Mouse (Mus musculus) heart, postnatal 10 days (tissue): Measurements from ENCODE around the gene 4930505A04Rik. TPM values are rescaled to one million over a fixed set of nuclear protein-coding genes. Genes with fewer than 3 reads are reported as not detected.
"Not testable (repeated sequence)": the region's sequence is repeated elsewhere in the genome, so short reads cannot be mapped to it uniquely, and the experiment has no call there.

Source experiments
- DNase-seq, 2 experiments: peaks; one replicate each; pipeline ENCODE4 v3.0.0; 2021
- intact Hi-C: fragments of 180-260 bp; cut with DNase I; formaldehyde crosslinking; loops from one replicate; pipeline ENCODE4 v1.15.1; 2025
- total RNA-seq, 2 experiments: library from RNA; stranded (reverse); gene quantifications; 2 replicates each; pipeline ENCODE4 v1.2.3; 2021

4930505A04Rik gene
- total RNA-seq, result not detected

DNA sequence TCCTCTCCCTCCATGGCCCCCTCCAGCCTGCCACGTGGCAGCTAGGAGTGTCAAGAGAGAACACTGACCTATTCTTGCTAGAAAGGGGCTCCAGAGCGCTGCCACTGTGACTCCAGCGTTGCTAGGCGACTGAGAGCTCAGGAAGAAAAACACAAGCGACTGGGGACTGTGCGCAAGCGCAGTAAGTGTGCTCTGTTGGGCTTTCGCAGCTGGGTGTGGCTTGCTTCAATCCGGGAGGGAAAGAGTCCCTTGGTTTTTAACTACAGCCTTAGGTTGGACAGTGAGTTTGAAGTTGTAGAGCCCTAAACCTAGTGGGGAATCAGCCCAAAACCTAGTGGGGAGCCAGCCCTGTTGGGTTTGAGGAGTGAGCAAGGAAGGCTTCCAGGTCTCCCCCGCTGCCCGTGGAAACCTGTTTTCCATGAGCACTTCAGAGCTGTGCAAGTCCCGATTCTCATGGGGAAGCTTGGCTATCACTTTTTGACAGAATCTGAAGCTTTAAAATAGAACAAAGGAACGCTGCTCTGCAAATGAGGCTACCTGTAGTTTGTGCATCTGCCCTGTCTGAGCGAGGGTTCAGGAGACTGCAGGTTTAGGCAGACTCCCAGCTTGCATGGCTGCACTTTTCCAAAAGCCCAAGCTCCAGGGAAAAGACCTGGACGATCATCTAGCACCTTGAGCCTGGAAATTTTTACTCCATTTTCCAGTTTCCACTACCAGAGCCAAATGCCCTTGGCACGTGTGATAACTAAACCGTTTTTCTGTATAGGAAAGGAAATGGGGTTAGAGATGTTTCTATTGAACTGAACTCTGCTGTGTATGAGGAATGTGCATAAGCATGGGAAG, at the start of gene 4930505A04Rik:
TSS of gene 4930505A04Rik (minus strand) at position 77 of the 843 bp plus-strand sequence.
- intact Hi-C loops, result no loop called here
- peak; percentile 93 for DNase-seq

GRCm38 (mm10) chr11:30517133-30517532, 45.5 kb upstream of the 4930505A04Rik start:
- intact Hi-C loops, result no loop called here
- peak; percentile 18 to 26 for DNase-seq

DNA sequence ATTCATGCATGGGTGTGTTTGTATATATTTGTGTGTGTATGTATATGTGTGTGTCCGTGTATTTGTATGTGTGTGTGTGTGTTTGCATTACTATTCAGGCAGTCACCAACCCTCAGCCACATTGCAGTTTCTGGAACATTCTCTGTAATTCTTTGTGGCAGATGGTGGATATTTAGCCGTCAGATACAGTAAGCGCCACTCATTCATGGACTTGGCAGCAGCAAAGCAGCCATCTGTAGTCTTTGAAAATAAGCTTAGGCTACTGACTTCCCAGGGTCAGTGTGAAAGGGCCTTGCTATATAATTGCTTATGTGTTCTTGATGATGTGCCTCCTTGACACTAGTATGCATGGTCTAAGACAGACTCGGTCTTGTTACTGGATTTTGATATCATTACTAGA, 36.6 kb upstream of the 4930505A04Rik start:
- DNase-seq, result no peak
- intact Hi-C loops, result no loop called here

DNA sequence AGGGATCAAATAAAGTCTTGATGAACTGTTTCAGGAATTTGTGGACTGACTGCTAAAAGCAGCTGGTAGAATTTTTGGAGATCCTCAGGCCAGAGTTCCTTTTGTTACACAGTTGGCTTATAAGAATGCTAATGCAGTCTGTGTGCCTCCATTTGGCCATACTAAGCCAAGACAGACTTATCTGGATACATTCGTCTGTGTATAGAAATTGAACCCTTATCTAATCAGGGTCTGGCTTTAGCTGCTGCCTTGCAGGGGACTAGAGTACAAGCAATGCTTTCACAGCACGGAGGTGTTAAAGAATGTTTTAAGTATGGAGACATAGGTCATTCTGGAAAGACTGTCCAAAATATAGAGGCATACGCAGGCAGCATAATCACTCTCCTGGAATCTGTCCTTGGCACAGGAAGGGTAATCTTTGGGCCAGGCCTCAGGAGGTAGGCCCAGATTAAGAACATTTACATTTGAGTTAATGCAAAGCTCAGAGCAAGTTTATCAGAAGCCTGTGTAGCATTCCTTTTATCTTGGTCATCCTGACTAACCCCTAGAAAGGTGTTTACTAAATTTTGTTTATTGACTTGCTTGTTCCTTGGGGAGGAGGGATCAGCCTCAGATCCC, 27.2 kb upstream of the 4930505A04Rik start:
- intact Hi-C loops, result no loop called here

GRCm38 (mm10) chr11:30497151-30497550, 25.5 kb upstream of the 4930505A04Rik start:
- intact Hi-C loops, result no loop called here

More for the DNA sequence above, 27.2 kb upstream of the 4930505A04Rik start:
- no peak for DNase-seq

DNA sequence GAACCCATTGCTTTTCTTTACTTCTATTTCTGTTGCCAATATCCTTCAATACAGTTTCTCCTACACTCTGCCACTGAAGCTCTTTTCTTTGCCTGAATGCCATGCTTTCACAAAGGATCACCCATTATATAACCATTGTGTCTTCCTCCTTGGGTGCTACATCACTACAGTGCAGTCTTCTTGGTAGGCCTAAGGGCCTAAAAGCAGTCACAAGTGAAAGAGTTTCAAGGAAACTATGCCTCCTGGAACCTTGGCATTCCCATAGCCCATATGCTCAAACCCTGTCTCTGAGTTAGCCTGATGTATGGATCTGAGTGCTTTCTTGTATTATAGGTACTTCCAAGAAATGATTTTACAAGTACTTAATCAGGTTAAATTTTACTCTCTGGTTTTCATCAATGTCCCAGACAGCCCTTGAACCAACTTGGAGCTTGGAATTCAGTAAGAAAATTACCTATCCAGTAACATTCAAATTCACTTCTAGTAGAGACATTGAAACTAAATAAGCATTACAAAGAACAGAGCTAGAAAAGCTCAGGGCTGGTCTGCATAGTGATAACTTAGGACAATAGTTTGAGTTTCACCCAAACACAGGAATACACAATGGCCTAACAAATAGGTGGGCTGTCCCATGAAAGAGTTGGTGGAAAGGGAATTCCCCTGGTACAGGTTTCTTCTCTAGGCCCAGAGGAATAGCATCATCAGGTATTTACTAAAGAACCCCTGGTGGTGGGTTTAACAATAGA, 20.1 kb upstream of the 4930505A04Rik start:
- intact Hi-C loops, result no loop called here
- DNase-seq, result no peak

More at GRCm38 (mm10) chr11:30497151-30497550, 25.5 kb upstream of the 4930505A04Rik start:
- DNase-seq, result no peak

- DNase-seq, result no peak
- intact Hi-C loops, result no loop called here
These were observed 16.6 kb upstream of the 4930505A04Rik start for GRCm38 (mm10) chr11:30488183-30488582.

DNA sequence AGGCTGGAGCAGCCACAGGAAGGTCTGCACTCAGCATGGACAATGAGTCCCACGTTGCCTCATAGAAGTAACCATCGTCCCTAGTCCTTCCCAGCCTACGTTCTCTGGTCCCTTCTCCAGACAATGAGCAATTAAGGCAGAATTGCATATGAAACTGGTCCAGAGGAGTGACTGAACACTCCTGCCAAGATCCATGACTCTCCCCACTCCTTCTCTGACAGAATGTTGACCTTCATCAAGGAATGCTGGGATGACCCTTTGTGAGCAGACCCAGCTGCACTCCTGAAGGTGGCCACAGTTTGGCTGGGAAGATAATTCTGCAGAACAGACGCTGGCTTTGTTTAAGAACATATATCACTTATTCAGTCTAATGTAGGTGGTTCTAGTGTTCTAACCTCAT, 11.7 kb upstream of the 4930505A04Rik start:
- DNase-seq, result peak; percentile 19 to 21
- intact Hi-C loops, result no loop called here

- no peak for DNase-seq
- intact Hi-C loops, result no loop called here
These were observed 440 bp downstream of the 4930505A04Rik start for GRCm38 (mm10) chr11:30471187-30471586.

GRCm38 (mm10) chr11:30454331-30454730, 17.3 kb downstream of the 4930505A04Rik start:
- no peak for DNase-seq
- intact Hi-C loops, result no loop called here

- intact Hi-C loops, result no loop called here
These were observed 23.5 kb downstream of the 4930505A04Rik start for GRCm38 (mm10) chr11:30448126-30448525.

DNA sequence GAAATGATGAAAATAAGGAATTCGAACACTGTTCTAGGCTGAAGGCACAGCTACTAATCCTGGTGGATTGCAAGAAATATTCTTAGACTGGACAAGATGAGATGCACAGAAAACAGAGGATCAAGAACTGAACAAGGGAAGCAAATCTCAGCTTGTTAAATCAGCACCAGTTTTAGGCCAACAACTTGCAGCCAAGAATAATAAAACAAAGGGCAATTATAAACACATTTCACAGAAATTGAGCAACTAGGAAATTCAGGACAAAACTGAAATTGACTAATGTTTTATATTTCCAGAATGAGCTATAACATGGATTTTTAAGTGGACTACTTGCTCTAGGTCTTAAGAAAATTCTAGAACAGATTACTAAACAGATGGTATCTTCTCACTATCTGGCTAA, 24.1 kb downstream of the 4930505A04Rik start:
- intact Hi-C loops, result no loop called here
- no peak for DNase-seq

More at GRCm38 (mm10) chr11:30448126-30448525, 23.5 kb downstream of the 4930505A04Rik start:
- DNase-seq, result no peak

GRCm38 (mm10) chr11:30444192-30444905, 27.3 kb downstream of the 4930505A04Rik start:
- not testable (repeated sequence) for DNase-seq

DNA sequence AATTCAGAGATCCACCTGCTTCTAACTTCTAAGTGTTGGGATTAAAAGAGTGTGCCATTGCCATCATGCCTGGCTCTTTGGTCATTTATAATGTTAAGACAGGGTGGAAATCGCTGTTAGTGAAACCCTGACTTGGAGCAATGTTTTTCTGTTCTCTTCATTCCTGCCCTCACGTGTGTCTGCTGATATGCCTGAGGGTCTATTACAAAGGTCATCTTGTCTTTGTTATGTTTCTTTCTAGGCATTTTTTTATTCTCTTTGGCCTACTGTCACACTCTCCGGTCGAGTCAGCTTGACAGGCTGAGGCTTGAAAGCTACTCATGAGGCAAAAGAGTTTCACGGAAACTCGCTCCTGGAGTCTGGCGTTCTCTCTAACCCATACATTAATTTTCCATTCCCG, 27.9 kb downstream of the 4930505A04Rik start:
- DNase-seq, result no peak
- intact Hi-C loops, result loop anchor here (1.0 kb wide), 1 partner anchor 39 kb away; no protein-coding TSS in a partner anchor

More at GRCm38 (mm10) chr11:30444192-30444905, 27.3 kb downstream of the 4930505A04Rik start:
- intact Hi-C loops, result not testable (repeated sequence)

DNA sequence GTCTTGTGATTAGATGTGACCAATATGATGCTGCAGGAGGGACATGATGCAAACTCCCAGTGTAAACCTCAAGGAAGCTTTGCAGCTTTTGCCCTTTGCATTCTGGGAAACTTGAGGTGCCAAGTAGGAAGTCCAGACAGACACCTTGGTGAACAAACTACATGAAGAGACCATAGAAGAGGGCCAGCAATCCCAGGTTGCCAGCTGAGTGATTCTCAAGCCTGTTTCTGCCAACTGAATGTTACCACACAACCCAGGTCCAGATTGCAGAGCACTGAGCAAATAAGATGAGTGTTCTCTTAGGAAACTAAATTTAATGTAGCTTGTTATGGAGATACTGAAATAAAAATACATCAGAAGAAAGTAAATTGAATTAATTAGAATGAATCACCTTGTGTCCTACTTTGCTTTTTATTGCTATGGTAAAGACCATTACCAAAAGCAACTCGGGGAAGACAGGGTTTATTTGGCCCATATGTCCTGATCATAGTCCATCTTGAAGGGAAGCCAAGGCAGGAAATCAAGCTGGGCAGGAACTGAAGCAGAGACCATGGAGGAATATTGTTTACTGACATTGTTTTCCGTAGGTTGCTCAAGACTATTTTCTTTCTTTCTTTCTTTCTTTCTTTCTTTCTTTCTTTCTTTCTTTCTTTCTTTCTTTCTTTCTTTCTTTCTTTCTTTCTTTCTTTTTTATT, 38.2 kb downstream of the 4930505A04Rik start:
- DNase-seq, result no peak
- intact Hi-C loops, result no loop called here

DNA sequence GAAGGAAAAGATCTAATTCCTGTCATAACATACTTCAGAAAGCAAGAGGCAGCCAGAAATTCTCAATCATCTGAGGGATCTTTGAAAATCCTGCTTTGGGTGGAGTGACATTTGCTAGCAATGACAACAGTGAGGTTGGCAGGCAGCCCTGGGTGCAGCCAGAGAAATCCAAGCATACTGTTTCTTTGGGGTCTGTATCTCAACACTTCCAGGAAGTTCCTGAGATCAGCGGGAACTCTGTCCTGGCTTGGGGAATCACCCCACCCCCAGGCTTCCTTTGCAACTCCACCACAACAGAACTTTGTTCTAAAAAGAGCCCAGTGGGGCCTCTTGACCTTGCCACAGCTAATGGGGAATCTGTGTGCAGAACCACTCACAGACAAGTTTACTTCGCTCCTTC, 66.0 kb downstream of the 4930505A04Rik start:
- intact Hi-C loops, result loop anchor here (2.0 kb wide), 1 partner anchor 37 kb away; no protein-coding TSS in a partner anchor

DNA sequence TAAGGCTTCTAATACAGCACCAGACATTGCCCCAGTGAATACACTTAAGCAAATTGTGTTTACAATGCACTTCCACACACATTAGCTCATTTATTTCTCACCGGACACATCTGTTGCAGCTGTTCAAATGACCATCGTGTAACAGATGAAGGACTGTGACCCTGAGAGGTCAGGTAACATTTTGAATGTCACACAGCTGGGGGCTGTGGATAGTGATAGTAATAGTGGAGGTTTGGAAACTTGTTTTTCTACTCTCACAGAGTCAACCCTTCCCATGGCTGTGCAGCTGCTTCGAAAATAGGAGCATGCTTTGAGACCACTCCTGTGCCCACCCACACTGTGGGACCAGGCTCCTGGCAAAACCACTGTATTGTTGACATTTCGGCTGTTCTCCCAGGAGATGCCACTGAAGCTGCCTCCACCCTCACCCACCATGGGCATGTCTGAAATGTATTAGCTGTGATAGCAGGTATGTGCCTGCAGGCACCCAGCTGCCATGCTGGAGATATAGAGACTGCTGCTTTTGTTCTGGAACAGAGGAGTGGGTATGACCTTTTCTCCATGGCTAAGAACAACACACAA, 66.9 kb downstream of the 4930505A04Rik start:
- intact Hi-C loops, result loop anchor here (2.0 kb wide), 1 partner anchor 36 kb away; no protein-coding TSS in a partner anchor
- DNase-seq, result peak in 1 of 2 experiments; percentile 18

More for the DNA sequence above, 66.0 kb downstream of the 4930505A04Rik start:
- peak; percentile 77 to 79 for DNase-seq

DNA sequence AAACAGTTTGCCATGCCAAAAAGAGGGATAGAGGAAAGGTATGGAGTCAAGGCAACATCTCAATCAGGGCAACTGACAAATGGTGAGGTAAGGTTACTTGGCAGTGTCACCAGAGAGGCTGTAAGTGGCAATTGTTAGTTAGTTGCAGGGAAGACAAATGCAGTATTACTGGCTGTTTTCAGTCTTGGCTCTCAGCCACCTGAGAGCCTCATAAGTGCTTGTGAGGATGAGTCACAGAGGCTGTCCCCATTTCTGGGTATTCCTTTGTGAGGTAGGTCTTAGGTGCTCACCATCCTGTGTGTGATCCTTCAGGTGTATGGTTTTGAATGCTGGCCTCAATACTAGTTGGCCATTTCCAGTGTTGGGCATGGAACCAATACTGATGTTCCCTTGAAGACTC, 77.3 kb downstream of the 4930505A04Rik start:
- intact Hi-C loops, result no loop called here
- no peak for DNase-seq

DNA sequence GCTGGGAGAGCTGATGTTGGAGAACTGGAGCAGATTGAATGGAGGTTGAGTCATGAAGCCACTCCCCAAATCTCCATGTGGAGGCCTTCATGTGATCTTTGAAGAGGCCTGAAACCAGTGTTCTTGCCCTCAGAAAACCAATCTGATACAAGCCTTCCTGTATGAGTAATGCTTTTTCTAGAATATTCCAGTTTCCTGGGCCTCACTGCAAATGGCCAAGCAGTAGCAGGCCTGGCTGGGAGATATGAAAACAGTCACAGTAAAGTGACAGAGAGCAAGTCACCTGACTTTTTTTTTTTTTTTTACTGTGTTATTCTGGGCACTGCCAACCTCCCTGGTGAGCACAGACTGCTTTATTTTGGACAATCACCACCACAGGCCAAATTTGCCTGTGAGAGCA, 88.6 kb downstream of the 4930505A04Rik start:
- intact Hi-C loops, result no loop called here
- no peak for DNase-seq
